Mouse (Mus musculus) embryonic fibroblast, embryonic 13.5 days (primary cell): ENCODE measurements around the gene Snupn. TPM values are rescaled to one million over a fixed set of nuclear protein-coding genes. Genes with fewer than 3 reads are reported as not detected.
"Not testable (repeated sequence)": the region's sequence is repeated elsewhere in the genome, so short reads cannot be mapped to it uniquely, and the experiment has no call there.

ENCODE experiments used
- H3K27ac ChIP-seq: 2 replicates; pipeline ENCODE4 v1.5.1; 2012; ENCODE audit warnings: low read length, control low read depth, inconsistent platforms; ENCODE audit not compliant: insufficient read depth
- H3K4me1 ChIP-seq: 2 replicates; pipeline ENCODE4 v1.6.1; 2011; ENCODE audit warnings: low read length; ENCODE audit not compliant: control insufficient read depth, insufficient read depth
- H3K4me3 ChIP-seq: 2 replicates; pipeline ENCODE4 v1.5.1; 2011; ENCODE audit warnings: mild to moderate bottlenecking, control low read depth, low read length; ENCODE audit not compliant: insufficient read depth
- CTCF ChIP-seq: IDR thresholded peaks from 2 replicates; pipeline ENCODE4 v1.5.1; 2011; ENCODE audit warnings: mild to moderate bottlenecking, control low read depth, low read length, moderate library complexity, borderline replicate concordance; ENCODE audit not compliant: insufficient read depth
- POLR2A ChIP-seq: IDR thresholded peaks from 2 replicates; pipeline ENCODE4 v1.6.1; 2011; ENCODE audit warnings: low read depth, mild to moderate bottlenecking, control low read depth, low read length, moderate library complexity
- polyA plus RNA-seq: library from polyadenylated mRNA; stranded (reverse); fragments of >200 nt; gene quantifications from 2 replicates; pipeline ENCODE4 v1.2.4, GENCODE M21; 2011; ENCODE audit warnings: low read depth; ENCODE audit not compliant: missing spikeins, insufficient read length

Snupn gene
- 14.1 and 14.5 TPM in 2 replicates for polyA plus RNA-seq

DNA sequence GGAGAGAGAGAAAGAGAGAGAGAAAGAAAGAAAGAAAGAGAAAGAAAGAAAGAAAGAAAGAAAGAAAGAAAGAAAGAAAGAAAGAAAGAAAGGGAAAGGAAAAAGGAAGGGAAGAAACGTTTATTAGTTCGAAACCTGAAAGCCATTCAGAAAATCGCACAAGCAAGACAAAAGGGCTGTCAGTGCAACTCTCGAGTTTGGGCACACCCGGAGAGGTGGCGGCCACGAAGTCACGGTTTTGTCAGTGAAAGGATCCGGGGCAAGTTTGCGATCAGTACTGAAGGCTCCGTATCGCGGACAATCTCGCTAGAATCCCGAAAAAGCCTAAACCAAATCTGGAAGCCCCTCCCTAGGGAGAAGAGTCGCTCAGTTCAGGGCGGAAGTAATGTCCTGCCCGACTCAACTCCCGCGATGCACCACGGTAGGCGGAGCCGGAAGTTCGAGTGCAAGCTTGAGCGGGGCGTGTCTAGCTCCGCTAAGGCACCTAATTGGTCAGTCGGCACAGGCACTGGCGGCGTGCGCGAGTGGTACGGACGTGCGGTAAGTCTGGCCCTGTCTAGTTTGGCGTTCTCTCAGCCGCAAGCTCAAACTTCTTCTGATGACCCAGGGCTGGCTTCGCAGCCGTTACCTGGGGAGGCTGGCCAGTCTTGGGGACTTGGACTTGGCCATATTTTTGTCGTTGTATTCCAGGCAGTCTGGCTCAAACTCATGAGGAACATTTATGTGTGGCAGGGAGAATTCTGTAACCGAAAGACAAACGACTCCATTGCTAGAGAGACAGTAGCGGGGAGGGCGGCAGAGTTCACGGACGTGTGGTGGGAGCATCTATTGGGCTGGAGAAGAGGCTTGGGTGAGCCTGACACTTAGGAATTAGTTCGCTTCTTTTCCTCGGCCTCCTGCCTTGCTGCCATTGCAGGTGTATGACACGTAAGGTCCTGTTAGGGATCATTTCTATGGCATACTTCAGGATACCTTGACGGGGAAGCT lies at the start of gene Snupn:
Gene Snupn (plus strand): TSS at position 465 of the 987 bp plus-strand sequence.
- Histone ChIP-seq H3K4me3 (peak within 1 kb of the TSS; percentile 75), H3K4me1 (no peaks in the 10 kb centered on the region; the same call in 1 of the 2 replicates), H3K27ac (peak within 1 kb of the TSS; percentile 78)
- TF ChIP-seq POLR2A (peak; percentile 97), CTCF (no peak)

DNA sequence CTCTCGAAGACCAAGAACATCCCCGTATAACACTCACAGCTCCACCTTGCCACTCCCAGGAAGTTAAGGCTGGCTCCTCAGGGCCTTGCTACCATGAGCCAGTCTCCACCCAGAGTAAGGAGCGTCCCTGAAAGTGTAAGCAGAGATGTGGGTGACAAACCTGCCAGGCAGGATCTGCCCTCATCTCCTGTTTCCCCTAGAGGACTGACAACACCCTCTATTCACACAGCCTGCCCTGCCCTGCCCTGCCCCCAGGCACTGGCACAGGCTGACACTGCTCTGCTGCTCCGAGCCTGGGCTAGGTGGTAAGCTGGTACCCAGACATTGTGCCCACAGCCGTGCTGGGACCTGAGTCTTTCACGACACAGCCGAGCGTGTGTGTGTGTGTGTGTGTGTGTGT lies 49.5 kb upstream of the Snupn start:
- H3K27ac ChIP-seq: no peak overlapping the region
- TF ChIP-seq CTCF (no peak), POLR2A (no peak)

DNA sequence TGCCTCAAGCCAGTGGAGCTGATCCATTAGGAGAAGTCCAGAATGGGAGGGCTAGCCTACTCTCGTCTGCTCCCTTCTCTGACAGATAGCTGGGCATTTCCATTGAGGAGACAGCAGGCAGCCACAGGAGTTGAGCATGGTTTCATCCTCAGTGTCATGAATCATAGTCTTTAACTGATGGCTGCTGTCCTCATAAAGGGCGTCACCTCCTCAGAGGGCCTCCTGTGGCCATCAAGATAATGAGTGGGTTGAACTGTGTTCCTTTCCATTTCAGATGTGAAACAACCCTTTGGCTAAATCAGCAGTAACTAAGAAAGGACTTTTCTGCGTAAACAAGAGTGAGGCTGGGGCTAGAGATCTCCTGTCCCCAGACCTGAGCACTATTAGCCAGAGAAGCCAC lies 47.0 kb upstream of the Snupn start:
- no peak overlapping the region for H3K27ac ChIP-seq
- peaks cover 12% of the 10 kb centered on the region for H3K4me1 ChIP-seq
- no peak overlapping the region for H3K4me3 ChIP-seq
- TF ChIP-seq CTCF: no peak
- TF ChIP-seq POLR2A: no peak

More for the DNA sequence above, 49.5 kb upstream of the Snupn start:
- Histone ChIP-seq H3K4me3 (no peak overlapping the region), H3K4me1 (0 out of 2 replicates have a peak, but pooled peaks cover 3% of the 10 kb centered on the region)

DNA sequence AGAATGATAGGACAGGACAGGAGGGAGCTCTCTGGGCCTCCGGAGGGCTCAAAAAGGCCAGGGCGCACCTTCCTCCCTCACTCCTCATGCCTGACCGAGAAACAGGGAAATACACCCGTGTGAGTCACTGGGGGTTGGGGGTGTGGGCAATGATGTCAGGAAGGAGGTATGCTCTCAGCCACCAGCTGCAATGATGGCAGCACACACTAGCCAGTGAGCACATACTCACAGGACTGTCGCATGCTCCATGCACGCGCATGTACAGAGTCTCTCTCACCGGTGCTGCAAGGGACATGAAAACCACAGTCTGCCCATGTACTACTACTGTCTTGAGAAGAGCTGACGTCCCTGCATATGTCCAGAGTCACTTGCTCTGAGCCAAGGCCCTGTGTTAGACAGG lies 43.1 kb upstream of the Snupn start:
- no peak overlapping the region for H3K4me3 ChIP-seq
- no peak for TF ChIP-seq CTCF
- peak; percentile 38; the same call in 1 of the 2 replicates for TF ChIP-seq POLR2A
- peak overlapping the region; percentile 50; the same call in 1 of the 2 replicates for H3K27ac ChIP-seq
- H3K4me1 ChIP-seq: peaks cover 9% of the 10 kb centered on the region

DNA sequence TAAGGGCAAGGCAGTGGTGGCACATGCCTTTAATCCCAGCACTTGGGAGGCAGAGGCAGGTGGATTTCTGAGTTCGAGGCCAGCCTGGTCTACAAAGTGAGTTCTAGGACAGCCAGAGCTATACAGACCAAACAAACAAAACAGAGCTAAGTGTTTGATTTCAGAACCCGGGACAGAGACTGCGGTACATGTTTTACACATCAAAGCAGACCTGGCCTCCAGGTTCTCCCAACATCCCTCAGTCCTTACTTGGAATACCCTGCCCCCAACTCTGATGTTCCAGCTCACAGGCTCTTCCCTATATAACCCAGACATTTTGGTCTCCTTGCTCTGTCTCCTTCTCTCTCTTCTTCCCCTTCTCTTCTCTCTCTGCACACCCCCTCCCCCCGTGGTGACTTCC lies 40.7 kb upstream of the Snupn start:
- not testable (repeated sequence) for H3K27ac ChIP-seq, H3K4me3 ChIP-seq
- peaks cover 17% of the 10 kb centered on the region for H3K4me1 ChIP-seq

DNA sequence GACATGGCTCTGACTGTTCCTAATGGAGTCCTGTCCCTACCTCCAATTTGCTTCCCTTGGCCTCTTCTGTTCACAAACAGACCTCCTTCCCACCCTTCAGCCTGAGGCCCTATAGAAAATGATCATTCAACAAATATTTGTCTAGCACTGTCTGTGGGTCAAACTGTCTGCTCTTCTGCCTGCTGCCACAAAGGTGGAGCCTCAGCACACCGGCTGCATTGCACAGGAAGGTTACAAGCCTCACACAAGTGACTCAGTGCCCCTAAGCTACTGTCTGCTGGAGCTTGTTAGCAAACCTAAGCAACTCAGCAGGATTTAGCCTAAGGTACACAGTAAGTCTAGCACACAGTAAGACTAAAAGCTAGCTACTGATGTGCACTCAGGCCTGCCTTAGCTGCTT lies 39.7 kb upstream of the Snupn start:
- Histone ChIP-seq H3K4me1 (peaks cover 20% of the 10 kb centered on the region), H3K4me3 (no peak overlapping the region), H3K27ac (no peak overlapping the region)
- TF ChIP-seq POLR2A: no peak
- TF ChIP-seq CTCF: no peak

DNA sequence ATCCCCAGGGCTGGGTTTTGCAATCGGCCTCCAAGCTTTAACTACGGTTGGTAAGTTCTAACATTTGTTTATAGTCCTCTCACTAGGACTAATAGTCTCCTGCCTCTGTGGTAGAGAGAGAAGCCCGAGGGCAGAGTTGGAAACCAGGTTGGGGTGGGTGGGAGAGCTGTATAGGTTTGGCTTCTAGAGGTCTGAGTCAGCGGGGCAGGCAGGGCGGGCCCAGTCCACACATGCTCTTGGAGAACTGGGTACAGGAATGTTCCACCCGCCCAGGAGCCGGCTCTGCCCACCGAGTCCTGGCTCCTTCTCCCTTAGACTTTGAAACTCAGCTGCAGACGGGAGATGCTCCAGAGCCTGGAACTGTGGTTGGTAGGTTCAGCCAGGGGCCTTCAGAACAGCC lies 36.7 kb upstream of the Snupn start:
- peaks cover 11% of the 10 kb centered on the region; the same call in 1 of the 2 replicates for H3K4me1 ChIP-seq
- no peak overlapping the region for H3K4me3 ChIP-seq
- H3K27ac ChIP-seq: peak overlapping the region; percentile 83
- TF ChIP-seq CTCF (no peak), POLR2A (peak; percentile 19; the same call in 1 of the 2 replicates)

DNA sequence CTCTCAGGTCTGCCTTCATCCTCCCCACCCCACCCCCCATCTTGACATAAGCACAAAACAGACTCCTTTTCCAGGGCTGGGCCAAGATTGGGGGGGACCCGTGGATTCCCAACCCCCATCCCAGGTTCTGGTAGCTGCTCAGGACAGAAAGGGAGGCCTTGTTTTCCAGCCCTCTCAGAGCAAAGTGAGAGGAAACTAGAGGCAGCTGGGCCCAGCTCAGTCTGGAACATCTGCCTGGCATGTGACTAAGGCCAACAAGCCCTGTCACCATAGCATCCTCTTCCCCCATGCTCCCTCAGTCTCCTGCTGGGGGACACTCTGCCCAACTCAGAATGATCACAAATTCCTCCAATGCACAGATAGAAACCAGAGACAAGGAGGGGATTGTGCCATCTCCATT lies 35.6 kb upstream of the Snupn start:
- no peak for TF ChIP-seq CTCF
- no peak for TF ChIP-seq POLR2A
- no peak overlapping the region for H3K4me3 ChIP-seq
- H3K27ac ChIP-seq: no peak overlapping the region
- H3K4me1 ChIP-seq: peaks cover 11% of the 10 kb centered on the region; the same call in 1 of the 2 replicates

DNA sequence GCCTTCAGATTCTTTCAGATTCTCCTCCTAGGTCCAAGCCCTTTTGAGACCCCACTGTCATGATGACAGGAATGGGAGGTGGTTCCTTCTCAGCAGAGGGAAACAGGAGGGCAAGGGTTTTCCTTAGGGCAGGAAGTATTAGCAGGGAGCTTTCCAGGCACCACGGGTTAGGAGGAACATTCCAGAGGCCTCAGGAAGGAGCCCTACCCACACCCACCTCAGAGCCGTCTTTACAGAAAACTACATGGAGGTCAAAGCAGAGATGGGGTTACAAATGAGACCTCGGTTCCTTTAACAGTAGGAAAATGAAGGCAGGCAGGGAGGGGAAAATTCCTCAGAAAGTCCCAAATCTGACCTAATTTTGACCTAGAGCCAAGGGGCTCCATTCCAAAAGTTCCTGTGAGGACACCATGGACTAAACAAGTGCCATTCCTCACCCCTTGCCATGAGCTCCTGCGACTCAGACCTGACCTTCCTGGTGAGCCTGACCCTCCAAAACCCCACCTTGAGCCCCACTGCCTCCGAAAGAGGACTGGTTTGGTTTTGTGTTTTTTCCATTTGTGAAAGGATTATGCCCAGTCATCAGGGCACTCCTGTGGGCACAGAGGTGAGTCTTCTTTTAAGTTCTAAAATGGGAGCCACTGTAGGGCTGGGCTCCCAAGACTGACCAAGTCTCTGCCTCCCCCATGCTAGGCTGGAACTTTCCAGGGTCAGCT lies 34.8 kb upstream of the Snupn start:
- TF ChIP-seq POLR2A: no peak
- no peak for TF ChIP-seq CTCF

DNA sequence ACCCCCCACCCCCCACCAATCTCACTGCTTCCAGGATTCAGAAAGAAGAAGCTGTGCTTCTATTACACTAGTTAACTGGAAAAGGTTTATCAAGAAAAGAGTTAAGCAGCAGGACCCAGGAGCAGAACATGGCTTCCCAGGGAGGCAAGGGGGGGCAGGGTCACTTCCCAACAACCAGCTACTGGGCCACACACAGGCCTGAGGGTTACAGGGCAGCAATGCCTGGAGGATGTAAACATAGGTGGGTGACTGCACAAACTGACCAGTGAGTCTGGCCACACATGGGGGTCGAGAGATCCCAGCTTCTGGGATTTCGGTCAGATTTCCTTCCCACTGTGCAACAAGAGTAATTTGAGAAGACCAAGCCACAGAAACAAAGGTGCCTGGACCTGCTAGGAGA lies 33.5 kb upstream of the Snupn start:
- TF ChIP-seq CTCF (no peak), POLR2A (no peak)
- peaks cover 11% of the 10 kb centered on the region; the same call in 1 of the 2 replicates for H3K4me1 ChIP-seq

More for the DNA sequence above, 34.8 kb upstream of the Snupn start:
- no peak overlapping the region for H3K27ac ChIP-seq
- H3K4me3 ChIP-seq: no peak overlapping the region
- H3K4me1 ChIP-seq: peaks cover 11% of the 10 kb centered on the region; the same call in 1 of the 2 replicates

More for the DNA sequence above, 33.5 kb upstream of the Snupn start:
- Histone ChIP-seq H3K4me3 (no peak overlapping the region), H3K27ac (no peak overlapping the region)
